Mouse (Mus musculus): ENCODE measurements around the gene Thegl. TPM values are rescaled to one million over a fixed set of nuclear protein-coding genes. Genes with fewer than 3 reads are reported as not detected.

The Thegl gene
- polyA plus RNA-seq, 1 experiment from 2014 or later: not detected

- 57% methylated on average over 12 of the region's 12 CpGs for WGBS
- Histone ChIP-seq H3K4me3 (no peak overlapping the region), H3K4me1 (no peaks in the 10 kb centered on the region; the same call in 1 of the 2 replicates), H3K27me3 (peaks cover 17% of the 10 kb centered on the region), H3K27ac (replicated peaks) (no peak overlapping the region), H3K9me3 (no peaks in the 10 kb centered on the region), H3K4me2 (replicated peaks) (no peak overlapping the region), H3K9ac (replicated peaks) (no peak overlapping the region), H3K36me3 (no peaks in the 10 kb centered on the region)
- no peak for ATAC-seq (ENCODE audit: low FRiP score, low read depth)
Observed at GRCm38 (mm10) chr5:77056881-77057440, 41.1 kb downstream of the Thegl start.

DNA sequence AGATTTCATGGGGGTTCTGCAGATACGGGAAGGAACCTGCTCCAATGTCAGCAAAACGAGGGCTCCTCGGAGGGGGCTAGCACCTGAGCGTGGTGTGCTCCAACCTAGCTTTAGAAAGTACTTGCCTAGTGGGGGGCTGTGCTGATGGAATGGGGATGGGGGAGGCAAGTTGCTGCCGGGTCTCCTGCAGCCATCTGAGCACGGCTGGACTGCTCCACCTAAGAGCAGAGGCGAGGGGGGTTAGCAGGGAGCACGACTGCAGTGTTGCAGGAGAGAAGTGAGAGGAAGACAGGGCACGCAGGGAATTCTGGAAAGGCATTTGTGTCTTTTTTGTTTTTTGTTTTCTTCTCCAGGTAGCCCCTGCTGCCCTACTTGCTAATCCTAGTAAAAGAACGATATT lies 44.5 kb downstream of the Thegl start:
- no peaks in the 10 kb centered on the region; the same call in 1 of the 2 replicates for H3K4me1 ChIP-seq
- H3K4me3 ChIP-seq: no peak overlapping the region
- no peak overlapping the region for H3K4me2 ChIP-seq (replicated peaks)
- no peak overlapping the region for H3K27ac ChIP-seq (replicated peaks)
- no peak overlapping the region for H3K9ac ChIP-seq (replicated peaks)
- no peaks in the 10 kb centered on the region for H3K9me3 ChIP-seq
- no peak for ATAC-seq (ENCODE audit: low FRiP score, low read depth)
- WGBS: 33% methylated on average over 10 of the region's 10 CpGs
- H3K36me3 ChIP-seq: no peaks in the 10 kb centered on the region
- peaks cover 17% of the 10 kb centered on the region for H3K27me3 ChIP-seq

DNA sequence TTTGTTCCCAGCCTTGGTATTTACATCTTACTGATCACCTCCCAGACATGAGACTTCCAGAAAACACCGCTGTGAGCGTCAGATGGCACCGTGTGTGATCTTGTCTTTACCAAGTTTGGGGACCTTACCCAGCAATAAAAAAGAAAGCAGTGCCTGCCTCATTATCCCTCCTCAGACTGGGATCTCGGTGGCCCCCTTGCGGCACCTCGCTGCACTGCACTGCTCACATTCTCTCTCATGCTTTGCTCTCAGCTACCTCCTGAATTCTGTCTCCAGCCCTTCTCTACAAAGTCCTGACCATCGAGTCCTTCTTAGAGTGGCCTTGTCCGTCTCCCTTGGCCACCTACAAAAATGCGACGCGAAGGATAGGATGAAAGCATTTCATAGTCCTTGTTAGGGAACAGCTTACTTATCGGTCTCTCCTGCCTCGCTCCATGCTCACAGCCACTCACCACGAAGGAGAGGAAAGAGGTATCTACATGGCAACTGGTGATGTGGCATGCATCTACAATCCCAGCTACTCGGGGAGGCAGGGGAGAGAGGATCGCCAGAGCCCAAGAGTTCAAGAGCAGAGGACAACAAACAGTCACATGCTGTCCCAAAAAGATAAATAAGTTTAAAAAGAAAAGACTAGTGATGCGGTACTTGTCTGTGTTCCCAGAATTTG lies 45.7 kb downstream of the Thegl start:
- Histone ChIP-seq H3K4me1 (no peaks in the 10 kb centered on the region; the same call in 1 of the 2 replicates), H3K27ac (replicated peaks) (no peak overlapping the region), H3K4me2 (replicated peaks) (no peak overlapping the region), H3K36me3 (no peaks in the 10 kb centered on the region), H3K9ac (replicated peaks) (no peak overlapping the region), H3K27me3 (peaks cover 17% of the 10 kb centered on the region), H3K9me3 (no peaks in the 10 kb centered on the region), H3K4me3 (no peak overlapping the region)
- no peak for ATAC-seq (ENCODE audit: low FRiP score, low read depth)
- 35% methylated on average over 17 of the region's 17 CpGs for WGBS

- 84% methylated on average over 8 of the region's 8 CpGs for WGBS
- Histone ChIP-seq H3K4me2 (replicated peaks) (no peak overlapping the region), H3K27me3 (no peaks in the 10 kb centered on the region), H3K9ac (replicated peaks) (no peak overlapping the region), H3K4me1 (no peaks in the 10 kb centered on the region), H3K27ac (replicated peaks) (no peak overlapping the region), H3K9me3 (no peaks in the 10 kb centered on the region), H3K4me3 (no peak overlapping the region), H3K36me3 (no peaks in the 10 kb centered on the region)
- ATAC-seq (ENCODE audit: low FRiP score, low read depth): no peak
Observed at GRCm38 (mm10) chr5:77067321-77067720, 51.5 kb downstream of the Thegl start.

DNA sequence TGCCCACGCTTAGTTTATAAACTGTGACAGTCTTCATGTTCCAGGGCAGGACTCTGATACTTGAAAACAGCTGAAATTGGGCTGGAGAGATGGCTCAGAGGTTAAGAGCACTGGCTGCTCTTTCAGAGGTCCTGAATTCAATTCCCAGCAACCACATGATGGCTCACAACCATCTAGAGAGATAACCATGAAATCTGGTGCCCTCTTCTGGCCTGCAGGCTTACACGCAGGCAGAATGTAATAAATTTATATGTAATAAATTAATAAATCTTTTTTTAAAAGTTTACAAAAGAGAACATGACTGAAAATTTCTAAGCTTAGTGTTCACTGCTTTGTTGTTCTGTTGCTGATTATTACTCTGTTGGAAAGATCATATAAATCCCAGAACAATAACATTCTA lies 55.2 kb downstream of the Thegl start:
- no peak overlapping the region for H3K4me2 ChIP-seq (replicated peaks)

GRCm38 (mm10) chr5:77071626-77072025 lies 55.8 kb downstream of the Thegl start:
- no peak for ATAC-seq (ENCODE audit: low FRiP score, low read depth)
- Histone ChIP-seq H3K9ac (replicated peaks) (no peak overlapping the region), H3K4me2 (replicated peaks) (no peak overlapping the region), H3K27ac (replicated peaks) (no peak overlapping the region), H3K9me3 (no peaks in the 10 kb centered on the region), H3K36me3 (no peaks in the 10 kb centered on the region), H3K4me3 (no peak overlapping the region), H3K4me1 (no peaks in the 10 kb centered on the region), H3K27me3 (no peaks in the 10 kb centered on the region)
- 85% methylated on average over 3 of the region's 3 CpGs for WGBS

More for the DNA sequence above, 55.2 kb downstream of the Thegl start:
- Histone ChIP-seq H3K27ac (replicated peaks) (no peak overlapping the region), H3K9ac (replicated peaks) (no peak overlapping the region), H3K27me3 (no peaks in the 10 kb centered on the region), H3K36me3 (no peaks in the 10 kb centered on the region), H3K4me1 (no peaks in the 10 kb centered on the region), H3K4me3 (no peak overlapping the region), H3K9me3 (no peaks in the 10 kb centered on the region)
- no peak for ATAC-seq (ENCODE audit: low FRiP score, low read depth)
- 85% methylated on average over 2 of the region's 2 CpGs for WGBS

GRCm38 (mm10) chr5:77073794-77074193 lies 58.0 kb downstream of the Thegl start:
- H3K36me3 ChIP-seq: no peaks in the 10 kb centered on the region
- no peak for ATAC-seq (ENCODE audit: low FRiP score, low read depth)
- H3K27me3 ChIP-seq: no peaks in the 10 kb centered on the region
- 92% methylated on average over 8 of the region's 8 CpGs for WGBS
- no peak overlapping the region for H3K4me2 ChIP-seq (replicated peaks)
- H3K4me1 ChIP-seq: no peaks in the 10 kb centered on the region
- H3K9ac ChIP-seq (replicated peaks): no peak overlapping the region
- H3K27ac ChIP-seq (replicated peaks): no peak overlapping the region
- H3K4me3 ChIP-seq: no peak overlapping the region
- 0 out of 2 replicates have a peak, but pooled peaks cover 4% of the 10 kb centered on the region for H3K9me3 ChIP-seq

DNA sequence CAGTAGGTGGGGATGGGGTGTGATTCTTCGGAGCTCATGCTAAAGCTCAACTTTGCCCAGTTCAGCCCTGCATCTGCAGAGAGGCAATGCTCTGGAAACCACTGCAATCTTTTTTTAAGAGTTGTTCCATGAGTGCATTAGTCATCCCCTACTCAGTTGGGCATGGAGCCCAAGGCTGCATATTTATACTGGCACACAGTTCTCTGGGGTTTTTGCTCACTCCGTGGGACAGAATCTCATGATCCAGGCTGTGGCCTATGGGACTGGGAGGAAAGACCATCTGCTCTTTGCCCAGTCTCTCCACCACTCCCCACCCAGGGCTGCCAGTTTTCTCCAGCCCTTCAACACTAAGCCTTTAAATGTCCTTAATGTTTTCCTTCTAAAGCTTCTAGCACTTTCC lies 59.1 kb downstream of the Thegl start:
- no peak for ATAC-seq (ENCODE audit: low FRiP score, low read depth)
- 93% methylated on average over 2 of the region's 2 CpGs for WGBS
- Histone ChIP-seq H3K9me3 (0 out of 2 replicates have a peak, but pooled peaks cover 4% of the 10 kb centered on the region), H3K4me1 (no peaks in the 10 kb centered on the region), H3K4me2 (replicated peaks) (no peak overlapping the region), H3K27me3 (no peaks in the 10 kb centered on the region), H3K27ac (replicated peaks) (no peak overlapping the region), H3K36me3 (no peaks in the 10 kb centered on the region), H3K9ac (replicated peaks) (no peak overlapping the region), H3K4me3 (no peak overlapping the region)

- no peaks in the 10 kb centered on the region for H3K36me3 ChIP-seq
- no peak overlapping the region for H3K4me3 ChIP-seq
- no peaks in the 10 kb centered on the region for H3K4me1 ChIP-seq
- no peak overlapping the region for H3K9ac ChIP-seq (replicated peaks)
- 93% methylated on average over 4 of the region's 4 CpGs for WGBS
- ATAC-seq (ENCODE audit: low FRiP score, low read depth): no peak
- 0 out of 2 replicates have a peak, but pooled peaks cover 4% of the 10 kb centered on the region for H3K9me3 ChIP-seq
- no peak overlapping the region for H3K4me2 ChIP-seq (replicated peaks)
- H3K27me3 ChIP-seq: no peaks in the 10 kb centered on the region
- H3K27ac ChIP-seq (replicated peaks): no peak overlapping the region
Observed at GRCm38 (mm10) chr5:77075951-77076350, 60.1 kb downstream of the Thegl start.

GRCm38 (mm10) chr5:77080761-77081160 lies 64.9 kb downstream of the Thegl start:
- Histone ChIP-seq H3K4me2 (replicated peaks) (no peak overlapping the region), H3K27me3 (no peaks in the 10 kb centered on the region), H3K4me1 (no peaks in the 10 kb centered on the region), H3K4me3 (no peak overlapping the region), H3K9me3 (0 out of 2 replicates have a peak, but pooled peaks cover 4% of the 10 kb centered on the region), H3K27ac (replicated peaks) (no peak overlapping the region), H3K36me3 (no peaks in the 10 kb centered on the region), H3K9ac (replicated peaks) (no peak overlapping the region)
- WGBS: 97% methylated on average over 4 of the region's 4 CpGs
- no peak for ATAC-seq (ENCODE audit: low FRiP score, low read depth)

GRCm38 (mm10) chr5:77082735-77083134 lies 66.9 kb downstream of the Thegl start:
- Histone ChIP-seq H3K4me1 (no peaks in the 10 kb centered on the region), H3K27ac (replicated peaks) (no peak overlapping the region), H3K4me2 (replicated peaks) (no peak overlapping the region), H3K9me3 (no peaks in the 10 kb centered on the region), H3K36me3 (no peaks in the 10 kb centered on the region), H3K27me3 (peaks cover 3% of the 10 kb centered on the region), H3K9ac (replicated peaks) (no peak overlapping the region), H3K4me3 (no peak overlapping the region)
- WGBS: 84% methylated on average over 7 of the region's 7 CpGs
- no peak for ATAC-seq (ENCODE audit: low FRiP score, low read depth)

DNA sequence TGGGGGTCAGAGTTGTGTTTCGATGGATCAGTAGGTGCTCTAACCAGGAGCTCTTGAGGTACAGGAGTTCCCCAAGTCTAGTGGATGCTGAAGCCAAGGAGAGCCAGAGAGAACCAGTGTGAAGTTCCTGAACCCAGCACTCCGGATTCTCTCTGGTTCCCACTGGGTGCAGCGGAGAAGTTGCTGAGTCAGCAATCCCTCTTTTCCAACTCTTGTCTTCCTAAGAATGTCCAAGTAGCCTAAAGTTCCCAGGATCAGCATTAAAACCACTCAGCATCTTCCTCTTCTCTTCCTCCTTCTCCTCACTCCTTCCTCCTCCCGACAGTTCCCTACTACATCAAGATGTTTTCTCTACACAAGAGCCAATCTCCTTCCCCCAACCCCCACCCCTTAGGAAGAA lies 68.6 kb downstream of the Thegl start:
- no peaks in the 10 kb centered on the region for H3K4me1 ChIP-seq
- no peak overlapping the region for H3K9ac ChIP-seq (replicated peaks)
- no peaks in the 10 kb centered on the region for H3K36me3 ChIP-seq
- no peak for ATAC-seq (ENCODE audit: low FRiP score, low read depth)
- WGBS: 89% methylated on average over 4 of the region's 4 CpGs
- H3K4me2 ChIP-seq (replicated peaks): no peak overlapping the region
- H3K27me3 ChIP-seq: peaks cover 18% of the 10 kb centered on the region
- H3K4me3 ChIP-seq: no peak overlapping the region
- H3K27ac ChIP-seq (replicated peaks): no peak overlapping the region
- H3K9me3 ChIP-seq: no peaks in the 10 kb centered on the region
